Mouse (Mus musculus): Measurements from ENCODE around the gene Epyc.
"Not testable (repeated sequence)": the region's sequence is repeated elsewhere in the genome, so short reads cannot be mapped to it uniquely, and the experiment has no call there.

The Epyc gene

GRCm38 (mm10) chr10:97715289-97715906 lies 71.5 kb downstream of the Epyc start:
- DNase-seq: no peak

GRCm38 (mm10) chr10:97717233-97717632 lies 73.4 kb downstream of the Epyc start:
- DNase-seq: no peak

GRCm38 (mm10) chr10:97718021-97718420 lies 74.2 kb downstream of the Epyc start:
- DNase-seq: no peak

GRCm38 (mm10) chr10:97720625-97721024 lies 76.8 kb downstream of the Epyc start:
- no peak for DNase-seq

- no peak for DNase-seq
Observed at GRCm38 (mm10) chr10:97722709-97723108, 78.8 kb downstream of the Epyc start.

- DNase-seq: no peak
Observed at GRCm38 (mm10) chr10:97725929-97726328, 82.1 kb downstream of the Epyc start.

- not testable (repeated sequence) for DNase-seq
Observed at GRCm38 (mm10) chr10:97726655-97727054, 82.8 kb downstream of the Epyc start, which contains the start of gene C030005K15Rik. Gene C030005K15Rik, minus strand, starts transcription at chr10:97726755.
